Mouse (Mus musculus) mesoderm, embryonic 11.5 days (tissue): Measurements from ENCODE around the gene Ppp1r11.

Experiments
- DNase-seq: peaks from one replicate; pipeline ENCODE4 v3.0.0-alpha.2; 2012; ENCODE audit warnings: low read depth, low spot score

Ppp1r11 gene

DNA sequence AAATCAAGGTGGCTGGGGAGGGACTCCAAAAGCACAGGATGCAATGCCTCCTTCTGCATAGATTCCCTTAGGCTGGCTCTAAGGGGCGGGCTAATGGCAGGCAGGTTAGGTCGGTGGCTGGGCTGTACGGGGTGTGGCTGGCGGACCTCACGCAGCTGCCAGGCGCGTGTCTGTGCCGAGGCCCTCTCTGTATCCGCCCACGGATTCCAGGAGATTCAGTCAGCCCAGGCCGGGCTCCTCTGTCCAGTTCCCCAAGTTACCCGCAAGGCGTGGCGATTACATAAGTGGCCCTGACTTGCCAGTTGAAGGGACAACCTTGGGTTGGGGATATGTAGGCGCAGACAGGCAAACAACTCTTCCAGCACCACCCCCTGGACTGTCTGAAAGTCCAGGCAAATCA is 31.3 kb downstream of the Ppp1r11 start:
- DNase-seq, result no peak

DNA sequence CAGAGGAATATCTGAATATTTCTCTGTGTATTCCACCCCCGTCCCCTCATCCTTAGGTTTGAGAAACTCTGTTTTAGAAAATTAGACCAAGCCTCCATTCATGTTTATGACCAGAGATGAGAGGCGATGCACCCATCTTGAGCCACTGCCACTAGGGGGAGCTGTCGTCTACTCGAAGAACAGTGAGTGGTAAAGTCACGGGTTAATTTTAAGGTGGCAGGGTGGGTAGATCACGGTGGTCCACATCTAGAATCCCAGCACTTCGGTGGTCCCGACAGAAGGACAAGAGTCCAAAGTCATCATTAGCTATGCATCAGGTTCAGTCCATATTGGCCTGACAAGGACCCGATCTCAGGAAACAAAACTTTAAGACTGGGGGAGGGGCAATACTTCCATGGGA is 36.5 kb downstream of the Ppp1r11 start:
- peak; percentile 64 for DNase-seq

GRCm38 (mm10) chr17:36914108-36914507 is 37.4 kb downstream of the Ppp1r11 start:
- peak; percentile 85 for DNase-seq

DNA sequence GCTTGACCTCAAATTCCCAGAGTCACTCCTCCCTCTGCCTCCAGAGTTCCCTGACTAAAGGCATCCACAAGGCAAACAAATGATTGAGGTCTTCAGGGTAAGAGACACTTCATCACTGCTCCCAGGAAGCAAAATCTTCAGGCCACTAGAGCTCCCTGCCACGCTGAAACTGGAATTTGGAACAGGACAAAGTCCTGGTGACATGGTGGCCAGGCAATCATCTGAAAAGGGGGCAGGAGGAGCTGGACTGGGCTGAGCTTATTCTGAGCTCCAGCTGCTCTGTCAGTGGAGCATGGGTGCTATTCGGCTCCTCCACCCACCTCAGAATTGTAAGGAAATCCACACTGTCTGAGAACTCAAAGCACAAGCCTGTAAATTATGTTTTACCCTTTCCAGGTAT is 39.5 kb downstream of the Ppp1r11 start:
- no peak for DNase-seq

- no peak for DNase-seq
Measured at GRCm38 (mm10) chr17:36909802-36910201, 41.7 kb downstream of the Ppp1r11 start.

DNA sequence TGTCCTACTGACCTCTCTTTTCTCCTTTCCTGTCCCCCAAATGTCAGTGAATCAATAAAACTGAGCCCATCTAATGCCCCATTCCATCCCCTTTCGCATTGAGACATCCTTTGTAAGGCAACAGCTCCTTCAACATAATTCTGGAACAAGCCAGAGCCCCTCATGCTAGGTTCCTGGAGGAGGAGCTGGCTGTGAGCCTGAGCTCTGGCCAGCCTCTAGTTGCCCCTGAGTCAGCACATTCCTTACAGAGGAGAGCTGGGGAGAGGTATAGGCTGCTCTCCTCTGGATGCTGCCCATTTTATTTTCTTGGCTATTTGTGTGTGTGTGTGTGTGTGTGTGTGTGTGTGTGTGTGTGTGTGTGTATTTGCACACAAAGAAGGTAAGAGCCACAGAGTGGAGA is 43.3 kb downstream of the Ppp1r11 start:
- no peak for DNase-seq

DNA sequence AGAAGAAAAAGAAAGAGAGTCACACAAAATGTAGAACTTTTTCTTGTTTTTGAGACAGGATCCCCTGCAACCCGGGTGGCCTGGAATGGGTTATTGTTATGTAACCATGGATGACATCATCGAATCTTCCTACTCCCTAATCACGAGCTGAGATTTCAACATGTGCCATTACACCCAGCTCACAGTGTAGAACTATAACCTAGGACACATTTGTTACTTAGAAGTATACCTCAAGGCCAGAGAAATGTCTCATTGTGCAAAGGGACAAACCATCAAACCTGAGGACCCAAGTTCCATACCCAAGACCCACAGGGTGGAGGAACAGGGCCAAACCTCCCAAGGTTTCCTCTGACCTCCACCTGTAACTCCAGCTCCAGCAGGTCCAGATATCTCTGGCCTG is 47.9 kb downstream of the Ppp1r11 start:
- no peak for DNase-seq

DNA sequence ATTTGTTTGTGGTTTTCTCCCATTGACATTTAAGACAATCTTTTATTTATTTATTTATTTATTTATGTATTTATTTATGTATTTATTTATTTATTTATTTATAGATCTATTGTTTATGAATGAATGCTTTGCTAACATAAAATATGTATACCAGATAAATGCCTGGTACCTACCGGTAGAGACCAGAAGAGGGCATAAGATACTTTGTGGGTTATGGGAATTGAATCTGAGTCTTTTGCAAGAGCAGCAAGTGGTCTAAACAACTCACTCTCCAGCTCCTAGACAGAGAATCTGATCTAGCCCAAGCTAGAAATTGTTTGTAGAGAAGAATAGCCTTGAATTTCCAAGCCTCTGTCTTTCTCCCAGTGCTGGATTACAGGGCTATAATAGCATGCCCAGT is 50.9 kb downstream of the Ppp1r11 start:
- no peak for DNase-seq

DNA sequence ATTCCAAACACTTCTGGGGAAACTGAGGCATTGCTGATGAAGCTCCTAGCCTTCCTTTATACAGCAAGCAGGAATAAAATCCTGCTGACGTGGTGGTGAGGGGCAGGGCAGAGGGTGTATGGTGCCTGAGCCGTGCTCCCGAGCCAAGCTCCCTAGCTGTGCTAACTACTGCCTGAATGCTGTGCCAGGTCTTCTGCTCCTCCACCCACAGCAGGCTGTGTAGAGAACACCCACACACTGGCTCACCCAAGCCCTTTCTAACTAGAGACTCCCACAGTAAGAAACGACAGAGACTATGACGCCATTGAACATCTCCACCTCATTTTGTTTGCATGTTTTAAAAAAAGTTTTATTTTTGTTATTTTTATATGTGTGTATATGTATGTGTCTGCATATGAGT is 51.5 kb downstream of the Ppp1r11 start:
- no peak for DNase-seq

GRCm38 (mm10) chr17:36899376-36899775 is 52.2 kb downstream of the Ppp1r11 start:
- DNase-seq, result no peak
